Mouse (Mus musculus): ENCODE results near the gene Olfr1329. TPM values are rescaled to one million over a fixed set of nuclear protein-coding genes. Genes with fewer than 3 reads are reported as not detected.

The Olfr1329 gene
- not detected in 2 replicates for polyA plus RNA-seq (2012; rRNA removed)

GRCm38 (mm10) chr4:118917365-118917764 is at the start of gene Olfr1329:
Gene Olfr1329 (minus strand): TSS chr4:118917465.

GRCm38 (mm10) chr4:118961141-118961628 is 43.9 kb upstream of the Olfr1329 start, which contains the start of gene Lao1:
Gene Lao1 (plus strand): TSS chr4:118961578.

GRCm38 (mm10) chr4:118938512-118938911 is 21.2 kb upstream of the Olfr1329 start, which contains the start of gene Olfr1328:
Gene Olfr1328 (minus strand): TSS chr4:118938612.

GRCm38 (mm10) chr4:118888297-118888696 is 29.0 kb downstream of the Olfr1329 start, which contains the start of gene Olfr1330:
Gene Olfr1330 (plus strand): TSS chr4:118888597.

Other genes with a start within 250 kb of the Olfr1329 start
- not detected in 2 replicates for gene Olfr1342, start 224.7 kb downstream of the Olfr1329 start, polyA plus RNA-seq (2012; rRNA removed)
- gene Olfr1341, start 213.9 kb downstream of the Olfr1329 start, polyA plus RNA-seq (2012; rRNA removed): not detected in 2 replicates
- gene Olfr1340, start 197.3 kb downstream of the Olfr1329 start, polyA plus RNA-seq (2012; rRNA removed): not detected in 2 replicates
- gene Olfr1339, start 185.3 kb downstream of the Olfr1329 start, polyA plus RNA-seq (2012; rRNA removed): not detected in 2 replicates
- gene Olfr1338, start 158.7 kb downstream of the Olfr1329 start, polyA plus RNA-seq (2012; rRNA removed): not detected in 2 replicates
- gene Olfr1337, start 134.9 kb downstream of the Olfr1329 start, polyA plus RNA-seq (2012; rRNA removed): not detected in 2 replicates
- gene Olfr1335, start 107.5 kb downstream of the Olfr1329 start, polyA plus RNA-seq (2012; rRNA removed): not detected in 2 replicates
- not detected in 2 replicates for gene Olfr1333, start 81.2 kb downstream of the Olfr1329 start, polyA plus RNA-seq (2012; rRNA removed)
- not detected in 2 replicates for gene Olfr1331, start 52.8 kb downstream of the Olfr1329 start, polyA plus RNA-seq (2012; rRNA removed)
- gene Olfr1330, start 28.9 kb downstream of the Olfr1329 start, polyA plus RNA-seq (2012; rRNA removed): not detected in 2 replicates
- gene Olfr1328, start 21.1 kb upstream of the Olfr1329 start, polyA plus RNA-seq (2012; rRNA removed): not detected in 2 replicates
- gene Lao1, start 44.1 kb upstream of the Olfr1329 start, polyA plus RNA-seq (2012; rRNA removed): not detected in 2 replicates
- 53.7 and 73.6 TPM in 2 replicates for gene Slc2a1, start 191.2 kb upstream of the Olfr1329 start, polyA plus RNA-seq (2012; rRNA removed)

Data from liver, embryonic 18 days (tissue).